ENCODE assay signal across 11 mouse cellular contexts in the genomic region with DNA sequence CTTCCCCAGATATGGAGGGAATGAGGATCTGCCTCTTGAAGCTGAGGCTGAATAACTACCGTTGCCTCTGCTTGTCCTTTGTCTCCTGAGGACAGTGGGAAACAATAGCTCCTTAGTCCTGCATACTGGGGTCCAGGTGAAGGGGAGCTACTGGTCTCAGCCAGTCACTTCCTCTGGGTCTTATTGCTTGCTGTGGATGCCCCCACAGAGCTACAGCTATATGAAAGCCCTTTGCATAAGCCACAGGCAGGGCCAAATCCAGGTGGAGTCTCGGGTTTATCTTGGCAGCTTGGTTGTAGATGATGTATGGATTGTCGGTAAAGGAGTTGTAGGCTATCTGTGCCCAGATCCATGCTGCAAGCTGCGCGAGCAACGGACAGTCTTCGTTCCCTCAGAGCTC.
DNase-seq lines count a peak whose midpoint lies in the region; ATAC-seq and TF ChIP-seq lines count a peak whose summit lies in the region.
"Had no signal": no experiment of that assay in that cellular context is flagged by ENCODE, and none has a peak within 500 bp of the region (broad histone marks: within the 10 kb centered on the region; RNA-seq: fewer than 3 reads in every experiment).

No protein-coding gene starts in this region.

- no peak overlapping the region for H3K27ac ChIP-seq in heart, embryonic 11.5 days (ENCODE audit: low read depth, low read length)
- H3K27ac ChIP-seq in neural tube, embryonic 11.5 days (ENCODE audit: low read depth, low read length), result peak overlapping the region; percentile 94
- H3K27ac ChIP-seq in hindbrain, postnatal 0 days, result peak overlapping the region; percentile 80; the same call in 1 of the 2 replicates
- H3K27ac ChIP-seq in lung, postnatal 0 days (ENCODE audit: low read length), result no peak overlapping the region

- no peak for TF ChIP-seq CTCF in hindbrain, postnatal 0 days (IDR thresholded peaks at IDR 0.05; ENCODE audit: low read depth)
- TF ChIP-seq CTCF in lung, postnatal 0 days (IDR thresholded peaks at IDR 0.05), result no peak

- no peaks in the 10 kb centered on the region for H3K9me3 ChIP-seq in heart, embryonic 11.5 days (replicated peaks; ENCODE audit: control insufficient read depth, low read length)
- no peaks in the 10 kb centered on the region for H3K9me3 ChIP-seq in neural tube, embryonic 11.5 days (ENCODE audit: control insufficient read depth, low read length)
- H3K9me3 ChIP-seq in hindbrain, postnatal 0 days (ENCODE audit: low read length), result no peaks in the 10 kb centered on the region
- H3K9me3 ChIP-seq in lung, postnatal 0 days (ENCODE audit: low read length), result no peaks in the 10 kb centered on the region

- no peak for ATAC-seq in heart, embryonic 11.5 days (replicated peaks; ENCODE audit: insufficient number of reproducible peaks, low FRiP score, low TSS enrichment)
- ATAC-seq in neural tube, embryonic 11.5 days (ENCODE audit: insufficient read depth, low FRiP score, low TSS enrichment), result no peak
- ATAC-seq in hindbrain, postnatal 0 days, result no peak
- no peak for ATAC-seq in lung, postnatal 0 days
- ATAC-seq: inflammation-experienced regulatory T-cells, adult 6 months had no signal

- no peaks in the 10 kb centered on the region for H3K36me3 ChIP-seq in heart, embryonic 11.5 days (ENCODE audit: control insufficient read depth, insufficient read depth, low read length)
- no peaks in the 10 kb centered on the region for H3K36me3 ChIP-seq in neural tube, embryonic 11.5 days (ENCODE audit: control insufficient read depth, insufficient read depth, low read length)
- no peaks in the 10 kb centered on the region for H3K36me3 ChIP-seq in hindbrain, postnatal 0 days (ENCODE audit: insufficient read depth, low read length)
- H3K36me3 ChIP-seq in lung, postnatal 0 days (ENCODE audit: insufficient read depth, low read length), result no peaks in the 10 kb centered on the region

- no peaks in the 10 kb centered on the region for H3K27me3 ChIP-seq in heart, embryonic 11.5 days (ENCODE audit: control insufficient read depth, insufficient read depth, low read length)
- H3K27me3 ChIP-seq in neural tube, embryonic 11.5 days (ENCODE audit: control insufficient read depth, insufficient read depth, low read length), result no peaks in the 10 kb centered on the region
- H3K27me3 ChIP-seq in hindbrain, postnatal 0 days (ENCODE audit: insufficient read depth, low read length), result no peaks in the 10 kb centered on the region
- H3K27me3 ChIP-seq in lung, postnatal 0 days (replicated peaks; ENCODE audit: insufficient read depth, low read length), result no peaks in the 10 kb centered on the region

- no peak for DNase-seq in heart, adult 9 months (ENCODE audit: low spot score in 2 of 2)
- DNase-seq in neural tube, embryonic 11.5 days (ENCODE audit: low spot score), result no peak
- no peak for DNase-seq in neural tube, embryonic 10.5 days (ENCODE audit: extremely low spot score, low spot score)
- DNase-seq in hindbrain, postnatal 0 days (ENCODE audit: low spot score), result no peak
- no peak for DNase-seq in lung, postnatal 0 days (ENCODE audit: low spot score)
- no peak for DNase-seq in lung, postnatal 14 days
- no peak for DNase-seq in urinary bladder, adult 2 months (ENCODE audit: low spot score)
- DNase-seq: cerebellum, adult 9-10 months; kidney, postnatal 25 days had no signal

- H3K4me3 ChIP-seq in heart, embryonic 11.5 days (ENCODE audit: low read depth, low read length), result no peak overlapping the region
- H3K4me3 ChIP-seq in neural tube, embryonic 11.5 days (ENCODE audit: low read depth, low read length), result no peak overlapping the region
- no peak overlapping the region for H3K4me3 ChIP-seq in hindbrain, postnatal 0 days (ENCODE audit: low read length)
- no peak overlapping the region for H3K4me3 ChIP-seq in lung, postnatal 0 days (ENCODE audit: low read depth, low read length)

- TF ChIP-seq EP300 in lung, postnatal 0 days (IDR thresholded peaks at IDR 0.05), result no peak

- 69% methylated on average over 7 of the region's 7 CpGs for WGBS in heart, embryonic 11.5 days (ENCODE audit: insufficient replicate concordance)
- WGBS in neural tube, embryonic 11.5 days, result 69% methylated on average over 7 of the region's 7 CpGs
- 58% methylated on average over 7 of the region's 7 CpGs for WGBS in hindbrain, postnatal 0 days
- 74% methylated on average over 7 of the region's 7 CpGs for WGBS in lung, postnatal 0 days

- peaks cover 29% of the 10 kb centered on the region for H3K4me1 ChIP-seq in heart, embryonic 11.5 days (ENCODE audit: control insufficient read depth, insufficient read depth, low read length)
- H3K4me1 ChIP-seq in neural tube, embryonic 11.5 days (ENCODE audit: control insufficient read depth, insufficient read depth, low read length), result peaks cover 31% of the 10 kb centered on the region
- peaks cover 15% of the 10 kb centered on the region for H3K4me1 ChIP-seq in hindbrain, postnatal 0 days (ENCODE audit: insufficient read depth, low read length)
- H3K4me1 ChIP-seq in lung, postnatal 0 days (ENCODE audit: insufficient read depth, low read depth, low read length), result no peaks in the 10 kb centered on the region

- no peak overlapping the region for H3K4me2 ChIP-seq in heart, embryonic 11.5 days
- H3K4me2 ChIP-seq in neural tube, embryonic 11.5 days (ENCODE audit: low read depth), result no peak overlapping the region
- H3K4me2 ChIP-seq in hindbrain, postnatal 0 days (ENCODE audit: low read depth, low read length), result no peak overlapping the region
- no peak overlapping the region for H3K4me2 ChIP-seq in lung, postnatal 0 days (replicated peaks; ENCODE audit: low read depth, low read length)

- H3K9ac ChIP-seq in heart, embryonic 11.5 days (ENCODE audit: low read depth, low read length), result 0 out of 2 replicates have a peak overlapping the region, but pooled peaks have one; percentile 5
- H3K9ac ChIP-seq in neural tube, embryonic 11.5 days (ENCODE audit: low read length), result no peak overlapping the region
- H3K9ac ChIP-seq in hindbrain, postnatal 0 days (replicated peaks; ENCODE audit: low read length), result no peak overlapping the region
- H3K9ac ChIP-seq in lung, postnatal 0 days (replicated peaks; ENCODE audit: low read depth), result no peak overlapping the region

Comparison
In these comparisons a context has a peak if more than half of its experiments do, and no peak if none do; other contexts are left out.
1. H3K27ac ChIP-seq: peak in neural tube, embryonic 11.5 days (single experiment) and hindbrain, postnatal 0 days (single experiment); none in heart, embryonic 11.5 days (single experiment) and lung, postnatal 0 days (single experiment).